Mouse (Mus musculus) liver, embryonic 15.5 days (tissue): ENCODE measurements around the gene Spag5. TPM values are rescaled to one million over a fixed set of nuclear protein-coding genes. Genes with fewer than 3 reads are reported as not detected.
"Not testable (repeated sequence)": the region's sequence is repeated elsewhere in the genome, so short reads cannot be mapped to it uniquely, and the experiment has no call there.

Experiments
- ATAC-seq: fragments of 200-750 bp; cut with Nextera tagmentation; 2 replicates; pipeline ENCODE4 v1.8.0; 2017; ENCODE audit warnings: moderate number of reproducible peaks, mild to moderate bottlenecking, moderate library complexity; ENCODE audit not compliant: insufficient read depth
- H3K27ac ChIP-seq: fragments of 300-500 bp; sonication (generic); replicated peaks from 2 replicates; pipeline ENCODE4 v1.5.1; 2015; ENCODE audit warnings: mild to moderate bottlenecking, inconsistent platforms
- H3K27me3 ChIP-seq: fragments of 300-500 bp; sonication (generic); 2 replicates; pipeline ENCODE4 v1.6.1; 2015; ENCODE audit warnings: mild to moderate bottlenecking, inconsistent platforms
- H3K36me3 ChIP-seq: fragments of 300-500 bp; sonication (generic); replicated peaks from 2 replicates; pipeline ENCODE4 v1.6.1; 2015; ENCODE audit warnings: moderate library complexity, mild to moderate bottlenecking, inconsistent platforms
- H3K4me1 ChIP-seq: fragments of 300-500 bp; sonication (generic); replicated peaks from 2 replicates; pipeline ENCODE4 v1.6.1; 2015; ENCODE audit warnings: inconsistent platforms
- H3K4me2 ChIP-seq: fragments of 300-500 bp; sonication (generic); 2 replicates; pipeline ENCODE4 v1.6.1; 2015; ENCODE audit warnings: moderate library complexity, mild to moderate bottlenecking, inconsistent platforms
- H3K4me3 ChIP-seq: fragments of 300-500 bp; sonication (generic); replicated peaks from 2 replicates; pipeline ENCODE4 v1.5.1; 2015; ENCODE audit warnings: mild to moderate bottlenecking, inconsistent platforms
- H3K9ac ChIP-seq: fragments of 300-500 bp; sonication (generic); 2 replicates; pipeline ENCODE4 v1.6.1; 2015; ENCODE audit warnings: moderate library complexity, mild to moderate bottlenecking, inconsistent platforms
- H3K9me3 ChIP-seq: fragments of 300-500 bp; sonication (generic); replicated peaks from 2 replicates; pipeline ENCODE4 v1.6.1; 2016; ENCODE audit warnings: inconsistent platforms
- WGBS: fragments of 180-500 bp; shearing (Covaris S2); methylation state at CpG from one replicate; pipeline ENCODE4 v1.1.7; 2015; ENCODE audit warnings: mixed read lengths; ENCODE audit not compliant: insufficient replicate concordance; 5-methylcytosine and 5-hydroxymethylcytosine counted together
- polyA plus RNA-seq: library from polyadenylated mRNA; unstranded; fragments of >200 nt; fragmentation: Nextera tagmentation; extraction: Ambion mirVana; gene quantifications from 2 replicates; pipeline ENCODE4 v1.2.1, GENCODE M21; 2015

The Spag5 gene
- polyA plus RNA-seq: 34.8 and 35.0 TPM in 2 replicates

DNA sequence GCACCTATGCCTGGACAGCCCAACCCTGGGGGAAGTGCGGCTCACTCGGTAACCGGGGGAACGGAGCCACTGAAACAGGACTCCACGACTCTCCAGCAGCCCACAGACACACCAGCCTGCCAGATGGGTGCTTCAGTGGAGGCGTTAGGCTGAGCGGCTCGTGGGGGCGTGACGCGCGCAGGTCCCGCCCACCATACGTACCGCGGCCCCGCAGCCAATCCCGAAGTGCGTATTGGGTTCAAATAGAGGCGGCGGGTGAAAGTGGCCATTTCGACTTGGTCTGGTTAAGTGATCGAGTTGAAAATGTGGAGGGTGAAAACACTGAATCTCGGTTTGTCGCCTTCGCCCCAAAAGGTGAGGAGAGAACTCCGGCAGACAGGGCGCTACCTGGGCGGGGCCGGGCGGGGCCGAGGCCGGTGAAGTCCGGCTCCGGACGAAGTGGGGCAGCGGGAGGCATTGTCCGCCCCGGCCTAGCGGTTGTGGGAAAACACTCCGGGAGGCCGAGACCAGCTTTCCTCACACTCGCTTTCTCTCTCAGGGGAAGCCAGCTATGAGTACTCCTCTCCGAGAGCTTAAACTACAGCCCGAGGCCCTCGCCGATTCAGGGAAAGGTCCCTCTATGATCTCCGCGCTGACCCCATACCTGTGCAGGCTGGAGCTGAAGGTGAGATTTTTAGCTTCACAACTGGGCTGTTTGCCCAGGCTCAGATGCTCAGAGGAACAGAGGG is at the start of gene Spag5:
Gene Spag5 (plus strand): TSS at position 173 of the 728 bp plus-strand sequence.
- Histone ChIP-seq H3K9me3 (no peaks in the 10 kb centered on the region), H3K27me3 (no peaks in the 10 kb centered on the region), H3K4me2 (peak within 1 kb of the TSS; percentile 78), H3K4me1 (peaks cover 40% of the 10 kb centered on the region), H3K27ac (peak within 1 kb of the TSS; percentile 85), H3K9ac (peak within 1 kb of the TSS; percentile 86), H3K4me3 (peak within 1 kb of the TSS; percentile 90), H3K36me3 (peaks cover 35% of the 10 kb centered on the region)
- WGBS: under 1% methylated on average over 49 of the region's 49 CpGs
- ATAC-seq: peak; percentile 98

DNA sequence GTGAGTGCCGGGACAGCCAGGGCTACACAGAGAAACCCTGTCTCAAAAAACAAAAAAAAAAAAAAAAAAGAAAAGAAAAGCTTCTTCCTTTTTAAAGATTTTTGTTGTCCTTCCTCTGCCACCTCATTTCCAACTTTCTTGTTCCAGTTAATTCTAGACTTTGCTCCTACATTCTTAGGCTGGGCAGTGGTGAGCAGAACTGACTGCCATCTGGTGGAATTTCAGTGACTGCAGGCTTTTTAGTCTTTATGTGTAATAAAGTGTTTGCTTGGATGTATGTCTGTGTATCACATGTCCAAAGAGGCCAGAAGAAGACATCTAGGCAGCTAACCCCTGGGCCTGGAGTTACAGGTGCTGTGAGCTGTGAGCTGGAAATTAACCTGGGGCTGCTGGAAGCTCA is 44.7 kb upstream of the Spag5 start:
- no peak for ATAC-seq
- no peaks in the 10 kb centered on the region for H3K9me3 ChIP-seq
- no peak overlapping the region for H3K4me2 ChIP-seq
- no peak overlapping the region for H3K4me3 ChIP-seq
- H3K27me3 ChIP-seq: 0 out of 2 replicates have a peak, but pooled peaks cover 3% of the 10 kb centered on the region
- WGBS: 80% methylated on average over 1 of the region's 1 CpGs
- no peak overlapping the region for H3K27ac ChIP-seq
- H3K4me1 ChIP-seq: peaks cover 4% of the 10 kb centered on the region; the same call in 1 of the 2 replicates
- peaks cover 29% of the 10 kb centered on the region for H3K36me3 ChIP-seq
- H3K9ac ChIP-seq: no peak overlapping the region

DNA sequence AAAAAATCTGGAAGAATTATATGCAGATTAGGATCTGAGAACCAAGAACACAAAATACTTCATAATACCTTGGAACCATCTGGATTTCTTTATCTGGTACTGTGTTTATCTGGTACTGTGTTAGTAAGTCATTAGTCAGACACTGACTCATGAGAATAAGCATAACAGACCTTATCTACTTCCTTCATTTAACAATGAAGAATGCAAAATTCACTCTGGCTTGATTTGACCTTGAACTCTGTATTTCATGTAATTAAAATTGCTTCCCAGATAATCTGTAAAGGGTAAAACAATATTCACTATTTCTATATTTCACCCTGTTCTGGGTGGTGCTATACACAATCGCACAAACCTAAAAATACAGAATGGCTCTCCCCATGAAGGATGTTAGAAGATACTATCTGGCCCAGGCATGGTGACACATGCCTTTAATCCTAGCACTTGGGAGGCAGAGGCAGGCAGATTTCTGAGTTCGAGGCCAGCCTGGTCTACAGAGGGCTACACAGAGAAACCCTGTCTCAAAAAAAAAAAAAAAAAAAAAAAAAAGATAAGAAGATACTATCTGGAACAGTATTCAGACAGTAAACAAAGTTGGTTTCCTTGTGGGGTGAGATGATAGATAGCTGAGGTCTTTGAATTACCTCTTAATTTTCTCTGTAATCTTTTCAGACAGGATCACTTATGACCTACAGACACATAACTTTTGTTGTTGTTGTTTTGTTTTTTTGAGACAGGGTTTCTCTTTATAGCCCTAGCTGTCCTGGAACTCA is 40.7 kb upstream of the Spag5 start:
- H3K36me3 ChIP-seq: peaks cover 24% of the 10 kb centered on the region
- no peak for ATAC-seq
- H3K4me2 ChIP-seq: peak overlapping the region; percentile 95
- no peak overlapping the region for H3K27ac ChIP-seq
- H3K4me1 ChIP-seq: peaks cover 20% of the 10 kb centered on the region
- no peaks in the 10 kb centered on the region for H3K9me3 ChIP-seq
- WGBS: 79% methylated on average over 2 of the region's 2 CpGs
- peak overlapping the region; percentile 92 for H3K4me3 ChIP-seq
- 0 out of 2 replicates have a peak, but pooled peaks cover 3% of the 10 kb centered on the region for H3K27me3 ChIP-seq
- H3K9ac ChIP-seq: peak overlapping the region; percentile 50; the same call in 1 of the 2 replicates

DNA sequence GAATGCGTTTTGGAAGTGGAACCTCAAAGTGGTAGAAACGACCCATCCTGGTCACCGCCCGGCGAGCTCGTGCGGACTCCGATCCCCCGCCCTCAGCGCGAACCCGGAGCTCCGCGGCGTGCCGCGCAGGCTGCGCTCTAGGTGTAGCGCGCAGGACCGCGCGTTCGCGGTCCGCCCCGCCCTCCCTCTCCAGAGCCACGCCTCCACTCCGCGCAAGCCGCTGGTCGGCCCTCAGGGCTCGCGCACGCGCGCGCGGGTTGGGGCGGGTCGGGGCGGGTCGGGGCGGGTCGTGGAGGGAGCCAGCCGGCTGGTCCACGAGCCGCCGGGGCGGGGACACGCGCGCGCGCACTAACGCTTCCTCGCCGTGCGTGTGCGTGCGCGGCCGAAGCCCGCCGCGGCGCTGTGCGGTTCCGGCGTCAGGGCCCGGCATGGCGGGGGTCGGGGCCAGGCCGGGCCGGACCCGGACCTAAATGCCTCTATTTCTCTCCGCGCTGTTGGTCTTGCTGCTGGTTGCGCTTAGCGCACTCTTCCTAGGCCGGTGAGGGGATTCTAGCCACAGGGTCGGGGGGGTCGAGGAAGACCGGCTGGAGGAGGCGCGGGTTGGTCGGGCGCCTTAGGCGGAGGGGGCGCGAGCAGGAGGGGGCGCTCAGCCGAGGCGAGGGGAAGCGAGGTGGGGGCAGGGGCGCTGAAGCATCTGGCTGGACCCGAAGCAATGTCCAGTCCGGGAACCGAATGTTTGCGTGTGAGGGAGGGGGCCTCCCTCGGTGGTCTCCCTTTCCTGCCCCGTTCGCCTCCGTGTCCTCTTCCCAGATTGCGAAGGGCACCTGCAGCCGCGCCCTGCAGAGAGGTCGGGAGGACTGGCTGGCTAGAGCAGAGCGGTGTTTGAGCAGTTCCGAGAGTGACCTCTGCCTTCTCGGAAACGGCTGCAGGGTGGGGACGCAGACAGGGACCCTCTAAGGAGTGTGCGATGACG is 39.7 kb upstream of the Spag5 start, which contains the start of gene 2610507B11Rik:
Gene 2610507B11Rik (plus strand): TSS at position 373 of the 973 bp plus-strand sequence.
- peak within 1 kb of the TSS; percentile 92 for H3K4me3 ChIP-seq
- peak; percentile 98 for ATAC-seq
- no peaks in the 10 kb centered on the region for H3K9me3 ChIP-seq
- H3K9ac ChIP-seq: peak within 1 kb of the TSS; percentile 82
- peak within 1 kb of the TSS; percentile 83 for H3K27ac ChIP-seq
- H3K36me3 ChIP-seq: peaks cover 32% of the 10 kb centered on the region
- 0 out of 2 replicates have a peak, but pooled peaks cover 3% of the 10 kb centered on the region for H3K27me3 ChIP-seq
- under 1% methylated on average over 115 of the region's 115 CpGs for WGBS
- H3K4me1 ChIP-seq: peaks cover 20% of the 10 kb centered on the region
- peak within 1 kb of the TSS; percentile 95 for H3K4me2 ChIP-seq

DNA sequence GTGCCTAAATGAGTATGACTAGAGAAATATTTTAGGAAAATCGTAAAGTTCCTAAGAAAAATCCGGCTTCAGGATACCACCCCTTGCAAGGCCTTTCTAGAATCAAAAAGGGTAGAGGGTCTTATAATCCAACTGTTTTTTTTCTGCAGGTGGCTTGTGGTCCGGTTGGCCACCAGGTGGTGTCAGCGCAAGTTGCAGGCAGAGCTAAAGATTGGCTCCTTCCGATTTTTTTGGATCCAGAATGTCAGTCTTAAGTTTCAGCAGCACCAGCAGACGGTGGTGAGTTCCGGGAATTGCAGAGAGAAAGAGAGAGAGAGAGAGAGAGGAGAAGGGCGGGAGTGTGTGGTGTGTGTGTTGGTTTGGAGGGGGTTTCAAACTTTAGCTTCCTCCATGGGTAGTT is 38.8 kb upstream of the Spag5 start:
- WGBS: 2% methylated on average over 8 of the region's 8 CpGs
- Histone ChIP-seq H3K4me2 (peak overlapping the region; percentile 95), H3K27me3 (0 out of 2 replicates have a peak, but pooled peaks cover 3% of the 10 kb centered on the region), H3K27ac (peak overlapping the region; percentile 83), H3K9me3 (no peaks in the 10 kb centered on the region), H3K4me3 (peak overlapping the region; percentile 92), H3K36me3 (peaks cover 41% of the 10 kb centered on the region), H3K9ac (peak overlapping the region; percentile 82), H3K4me1 (peaks cover 20% of the 10 kb centered on the region)
- ATAC-seq: no peak

DNA sequence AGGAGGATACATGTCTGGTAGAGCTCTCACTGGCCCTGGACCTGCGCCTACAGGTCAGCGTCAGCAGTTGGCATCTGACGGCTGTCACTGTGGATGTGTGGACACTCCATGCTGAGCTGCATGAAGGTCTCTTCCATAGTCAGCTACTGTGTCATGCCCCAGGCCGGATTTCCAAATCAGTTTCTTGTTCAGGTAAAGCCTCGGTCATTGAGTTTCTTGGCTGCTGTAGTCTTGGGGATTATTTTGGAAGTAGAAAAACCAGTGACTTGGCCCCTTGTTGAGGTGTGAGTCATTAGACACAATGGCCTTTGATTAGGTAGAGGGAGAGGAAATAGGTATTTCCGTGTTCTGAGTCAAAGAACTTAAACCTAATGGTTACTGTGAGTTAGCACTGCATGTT is 35.8 kb upstream of the Spag5 start:
- no peak for ATAC-seq
- H3K4me2 ChIP-seq: no peak overlapping the region
- no peak overlapping the region for H3K4me3 ChIP-seq
- 81% methylated on average over 6 of the region's 6 CpGs for WGBS
- H3K4me1 ChIP-seq: peaks cover 20% of the 10 kb centered on the region
- peaks cover 68% of the 10 kb centered on the region for H3K36me3 ChIP-seq
- no peak overlapping the region for H3K27ac ChIP-seq
- H3K9ac ChIP-seq: no peak overlapping the region
- no peaks in the 10 kb centered on the region for H3K9me3 ChIP-seq
- no peaks in the 10 kb centered on the region for H3K27me3 ChIP-seq

DNA sequence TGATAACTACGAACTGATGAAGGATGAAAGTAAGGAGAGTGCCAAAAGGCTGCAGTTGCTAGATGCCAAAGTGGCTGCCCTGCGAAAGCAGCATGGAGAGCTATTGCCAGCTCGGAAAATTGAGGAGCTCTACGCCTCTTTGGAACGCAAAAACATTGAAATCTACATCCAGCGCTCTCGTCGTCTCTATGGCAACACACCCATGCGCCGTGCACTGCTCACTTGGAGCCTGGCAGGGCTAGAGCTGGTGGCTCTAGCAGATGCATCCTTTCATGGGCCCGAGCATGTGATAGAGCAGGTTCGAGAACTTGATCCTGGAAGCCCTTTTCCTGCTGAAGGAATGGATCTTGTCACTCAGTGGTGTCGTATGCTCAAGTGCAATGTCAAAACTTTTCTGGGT is 29.3 kb upstream of the Spag5 start:
- no peaks in the 10 kb centered on the region for H3K27me3 ChIP-seq
- no peak overlapping the region for H3K4me3 ChIP-seq
- no peaks in the 10 kb centered on the region for H3K4me1 ChIP-seq
- ATAC-seq: no peak
- peaks cover 95% of the 10 kb centered on the region for H3K36me3 ChIP-seq
- 86% methylated on average over 13 of the region's 13 CpGs for WGBS
- no peaks in the 10 kb centered on the region for H3K9me3 ChIP-seq
- H3K27ac ChIP-seq: no peak overlapping the region
- no peak overlapping the region for H3K4me2 ChIP-seq
- H3K9ac ChIP-seq: no peak overlapping the region

DNA sequence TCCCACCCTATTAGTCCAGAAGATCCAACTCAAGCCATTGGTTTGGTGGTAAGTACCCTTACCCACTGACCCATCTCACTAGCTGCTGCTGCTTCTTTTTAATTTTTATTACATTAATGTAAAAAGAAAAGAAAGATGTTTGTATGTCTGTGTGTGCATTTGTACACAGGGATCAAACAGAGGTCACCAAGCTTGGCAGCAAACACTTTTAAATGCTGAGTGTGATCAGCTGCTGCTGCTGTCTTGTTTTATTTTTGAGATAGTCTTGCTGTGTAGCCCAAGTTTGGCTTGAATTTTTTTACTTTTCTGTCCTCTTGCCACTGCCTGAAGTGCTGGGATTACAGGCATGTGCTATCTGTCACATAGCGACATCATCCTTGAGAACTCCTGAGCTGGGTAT is 25.7 kb upstream of the Spag5 start:
- ATAC-seq: no peak
- Histone ChIP-seq H3K4me3 (no peak overlapping the region), H3K4me1 (no peaks in the 10 kb centered on the region), H3K9ac (no peak overlapping the region), H3K27me3 (no peaks in the 10 kb centered on the region), H3K36me3 (peaks cover 98% of the 10 kb centered on the region), H3K27ac (no peak overlapping the region), H3K4me2 (no peak overlapping the region), H3K9me3 (no peaks in the 10 kb centered on the region)
- 90% methylated on average over 1 of the region's 1 CpGs for WGBS

DNA sequence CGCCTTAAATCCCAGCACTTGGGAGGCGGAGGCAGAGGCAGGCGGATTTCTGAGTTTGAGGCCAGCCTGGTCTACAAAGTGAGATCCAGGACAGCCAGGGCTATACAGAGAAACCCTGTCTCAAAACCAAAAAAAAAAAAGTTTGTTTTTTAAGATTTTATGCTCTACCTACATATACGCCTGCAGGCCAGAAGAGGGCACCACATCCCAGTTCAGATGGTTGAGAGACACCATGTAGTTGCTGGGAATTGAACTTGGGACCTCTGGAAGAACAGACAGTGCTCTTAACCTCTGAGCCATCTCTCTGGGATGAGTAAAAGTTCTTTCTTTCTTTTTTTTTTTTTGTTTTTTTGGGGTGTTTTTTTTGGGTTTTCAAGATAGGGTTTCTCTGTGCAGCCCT is 25.2 kb upstream of the Spag5 start:
- not testable (repeated sequence) for H3K27ac ChIP-seq, H3K9me3 ChIP-seq, H3K27me3 ChIP-seq, H3K9ac ChIP-seq, H3K4me2 ChIP-seq, H3K4me1 ChIP-seq, H3K4me3 ChIP-seq, ATAC-seq
- 88% methylated on average over 4 of the region's 4 CpGs for WGBS
- H3K36me3 ChIP-seq: peaks cover 100% of the 10 kb centered on the region

DNA sequence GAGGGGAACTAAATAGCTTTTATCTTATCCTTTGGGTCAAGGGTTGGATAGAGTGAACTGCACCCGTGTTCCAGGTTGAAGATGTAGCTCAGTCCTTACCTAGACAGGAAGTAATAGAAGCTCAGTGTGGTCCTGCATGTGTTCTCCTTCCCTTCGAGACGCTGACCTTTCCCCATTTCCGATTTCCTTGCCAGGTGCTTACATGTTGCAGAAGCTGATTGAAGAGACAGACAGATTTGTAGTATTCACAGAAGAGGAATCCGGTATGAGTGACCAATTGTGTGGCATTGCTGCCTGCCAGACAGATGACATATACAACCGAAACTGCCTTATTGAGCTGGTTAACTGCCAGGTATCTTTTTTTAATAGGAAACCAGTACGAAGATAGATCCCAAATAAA is 22.5 kb upstream of the Spag5 start:
- no peaks in the 10 kb centered on the region for H3K9me3 ChIP-seq
- ATAC-seq: no peak

More for the DNA sequence above, 22.5 kb upstream of the Spag5 start:
- Histone ChIP-seq H3K27me3 (no peaks in the 10 kb centered on the region), H3K36me3 (peaks cover 92% of the 10 kb centered on the region), H3K4me1 (no peaks in the 10 kb centered on the region), H3K4me2 (no peak overlapping the region), H3K9ac (no peak overlapping the region), H3K27ac (no peak overlapping the region), H3K4me3 (no peak overlapping the region)
- WGBS: 74% methylated on average over 7 of the region's 7 CpGs
